Mouse (Mus musculus) hindbrain, postnatal 0 days (tissue): ENCODE results near the gene Ift20. TPM values are rescaled to one million over a fixed set of nuclear protein-coding genes. Genes with fewer than 3 reads are reported as not detected.

Experiments
- ATAC-seq: fragments of 200-750 bp; cut with Nextera tagmentation; 2 replicates; pipeline ENCODE4 v1.8.0; 2017; ENCODE audit warnings: mild to moderate bottlenecking, moderate TSS enrichment, moderate library complexity
- DNase-seq: peaks from one replicate; pipeline ENCODE4 v3.0.0-alpha.2; 2015; ENCODE audit warnings: low spot score
- H3K27ac ChIP-seq: fragments of 300-500 bp; sonication (generic); 2 replicates; pipeline ENCODE4 v1.5.1; 2014; ENCODE audit warnings: mild to moderate bottlenecking
- H3K27me3 ChIP-seq: fragments of 300-500 bp; sonication (generic); 2 replicates; pipeline ENCODE4 v1.6.1; 2014; ENCODE audit warnings: low read length, mixed read lengths; ENCODE audit not compliant: insufficient read depth
- H3K36me3 ChIP-seq: fragments of 300-500 bp; sonication (generic); 2 replicates; pipeline ENCODE4 v1.6.1; 2014; ENCODE audit warnings: low read length, mixed read lengths; ENCODE audit not compliant: insufficient read depth
- H3K4me1 ChIP-seq: fragments of 300-500 bp; sonication (generic); 2 replicates; pipeline ENCODE4 v1.6.1; 2014; ENCODE audit warnings: antibody characterized with exemption, low read length, mixed read lengths; ENCODE audit not compliant: insufficient read depth
- H3K4me2 ChIP-seq: fragments of 300-500 bp; sonication (generic); 2 replicates; pipeline ENCODE4 v1.6.1; 2014; ENCODE audit warnings: low read depth, mild to moderate bottlenecking, low read length, moderate library complexity, mixed read lengths
- H3K4me3 ChIP-seq: fragments of 300-500 bp; sonication (generic); 2 replicates; pipeline ENCODE4 v1.5.1; 2014; ENCODE audit warnings: low read length
- H3K9ac ChIP-seq: fragments of 300-500 bp; sonication (generic); replicated peaks from 2 replicates; pipeline ENCODE4 v1.6.1; 2014; ENCODE audit warnings: mild to moderate bottlenecking, low read length, moderate library complexity, mixed read lengths
- H3K9me3 ChIP-seq: fragments of 300-500 bp; sonication (generic); 2 replicates; pipeline ENCODE4 v1.6.1; 2016; ENCODE audit warnings: low read length, mixed read lengths
- CTCF ChIP-seq: IDR thresholded peaks from 2 replicates; pipeline ENCODE4 v1.5.1; 2016; ENCODE audit warnings: antibody characterized with exemption, control low read depth, low read depth
- WGBS: fragments of 180-500 bp; shearing (Covaris S2); extraction: QIAGEN DNeasy Blood & Tissue Kit; methylation state at CpG from one replicate; pipeline ENCODE4 v1.1.7; 2014; 5-methylcytosine and 5-hydroxymethylcytosine counted together
- polyA plus RNA-seq: library from polyadenylated mRNA; unstranded; fragments of >200 nt; fragmentation: Nextera tagmentation; extraction: Ambion mirVana; gene quantifications from 2 replicates; pipeline ENCODE4 v1.2.1, GENCODE M21; 2015
- total RNA-seq: library from RNA; depleted of rRNA; stranded (reverse); fragments of >200 nt; gene quantifications from 2 replicates; pipeline ENCODE4 v1.2.3, GENCODE M21; 2014; rRNA removed

Ift20 gene
- total RNA-seq: 96.2 and 109 TPM in 2 replicates
- polyA plus RNA-seq: 123 and 136 TPM in 2 replicates

- peak; percentile 98 for ATAC-seq
- Histone ChIP-seq H3K27ac (peak within 1 kb of the TSS; percentile 91), H3K36me3 (peaks cover 13% of the 10 kb centered on the region; the same call in 1 of the 2 replicates), H3K4me1 (peaks cover 21% of the 10 kb centered on the region; the same call in 1 of the 2 replicates), H3K9ac (peak within 1 kb of the TSS; percentile 75), H3K4me2 (peak within 1 kb of the TSS; percentile 88), H3K27me3 (no peaks in the 10 kb centered on the region), H3K9me3 (no peaks in the 10 kb centered on the region), H3K4me3 (peak within 1 kb of the TSS; percentile 81)
- TF ChIP-seq CTCF: peak; percentile 31
- under 1% methylated on average over 52 of the region's 52 CpGs for WGBS
- DNase-seq: peak; percentile 99
Measured at GRCm38 (mm10) chr11:78536080-78536689, at the start of gene Ift20, which contains the start of gene Tnfaip1. Ift20 (plus strand) TSS chr11:78536361. Tnfaip1 (minus strand) TSS chr11:78536332.

GRCm38 (mm10) chr11:78488168-78488567 is 48.0 kb upstream of the Ift20 start:
- ATAC-seq (peak; percentile 28; the same call in 1 of the 2 replicates), DNase-seq (peak; percentile 85)
- no peaks in the 10 kb centered on the region for H3K27me3 ChIP-seq
- H3K4me1 ChIP-seq: no peaks in the 10 kb centered on the region
- H3K4me2 ChIP-seq: no peak overlapping the region
- no peak overlapping the region for H3K9ac ChIP-seq
- TF ChIP-seq CTCF: peak; percentile 94
- 6% methylated on average over 8 of the region's 8 CpGs for WGBS
- H3K4me3 ChIP-seq: no peak overlapping the region
- no peak overlapping the region for H3K27ac ChIP-seq
- no peaks in the 10 kb centered on the region for H3K9me3 ChIP-seq
- H3K36me3 ChIP-seq: peaks cover 12% of the 10 kb centered on the region

GRCm38 (mm10) chr11:78490781-78491241 is 45.4 kb upstream of the Ift20 start:
- peak overlapping the region; percentile 41; the same call in 1 of the 2 replicates for H3K27ac ChIP-seq
- peaks cover 9% of the 10 kb centered on the region for H3K36me3 ChIP-seq
- H3K4me1 ChIP-seq: peaks cover 1% of the 10 kb centered on the region; the same call in 1 of the 2 replicates
- WGBS: 8% methylated on average over 45 of the region's 48 CpGs
- ATAC-seq: peak; percentile 84
- H3K4me3 ChIP-seq: peak overlapping the region; percentile 30
- H3K27me3 ChIP-seq: no peaks in the 10 kb centered on the region
- peak; percentile 61 for TF ChIP-seq CTCF
- H3K4me2 ChIP-seq: peak overlapping the region; percentile 56
- peak overlapping the region; percentile 44 for H3K9ac ChIP-seq
- H3K9me3 ChIP-seq: no peaks in the 10 kb centered on the region
- peak; percentile 86 for DNase-seq

- peaks cover 4% of the 10 kb centered on the region; the same call in 1 of the 2 replicates for H3K4me1 ChIP-seq
- H3K9ac ChIP-seq: peak overlapping the region; percentile 3; the same call in 1 of the 2 replicates
- no peaks in the 10 kb centered on the region for H3K9me3 ChIP-seq
- WGBS: 5% methylated on average over 6 of the region's 6 CpGs
- ATAC-seq (no peak), DNase-seq (peak; percentile 44)
- no peak overlapping the region for H3K27ac ChIP-seq
- H3K27me3 ChIP-seq: no peaks in the 10 kb centered on the region
- H3K4me2 ChIP-seq: peak overlapping the region; percentile 79
- no peak for TF ChIP-seq CTCF
- peak overlapping the region; percentile 70 for H3K4me3 ChIP-seq
- H3K36me3 ChIP-seq: no peaks in the 10 kb centered on the region
Measured at GRCm38 (mm10) chr11:78495904-78496303, 40.3 kb upstream of the Ift20 start.

- H3K9me3 ChIP-seq: no peaks in the 10 kb centered on the region
- H3K27ac ChIP-seq: peak overlapping the region; percentile 94
- ATAC-seq: peak; percentile 77
- H3K4me1 ChIP-seq: peaks cover 4% of the 10 kb centered on the region; the same call in 1 of the 2 replicates
- TF ChIP-seq CTCF: no peak
- H3K4me2 ChIP-seq: peak overlapping the region; percentile 79
- H3K4me3 ChIP-seq: peak overlapping the region; percentile 70
- no peaks in the 10 kb centered on the region for H3K27me3 ChIP-seq
- under 1% methylated on average over 43 of the region's 44 CpGs for WGBS
- peak; percentile 79 for DNase-seq
- H3K9ac ChIP-seq: peak overlapping the region; percentile 76
- no peaks in the 10 kb centered on the region for H3K36me3 ChIP-seq
Measured at GRCm38 (mm10) chr11:78497071-78497541, 39.1 kb upstream of the Ift20 start.

GRCm38 (mm10) chr11:78497544-78498522 is 38.3 kb upstream of the Ift20 start, which contains the start of gene Sarm1:
Sarm1 (minus strand) TSS chr11:78497754.
- ATAC-seq: peak; percentile 97
- WGBS: 2% methylated on average over 36 of the region's 36 CpGs
- Histone ChIP-seq H3K27me3 (no peaks in the 10 kb centered on the region), H3K27ac (peak within 1 kb of the TSS; percentile 94), H3K4me2 (peak within 1 kb of the TSS; percentile 79), H3K4me1 (peaks cover 4% of the 10 kb centered on the region; the same call in 1 of the 2 replicates), H3K36me3 (no peaks in the 10 kb centered on the region), H3K9me3 (no peaks in the 10 kb centered on the region), H3K4me3 (peak within 1 kb of the TSS; percentile 70), H3K9ac (peak within 1 kb of the TSS; percentile 76)
- no peak for TF ChIP-seq CTCF
- DNase-seq: peak; percentile 99
